Mouse (Mus musculus) megakaryocyte, embryonic 14.5 days (primary cell): ENCODE results near the gene Ndel1.

Experiments used
- FLI1 ChIP-seq: IDR thresholded peaks from 2 replicates; pipeline ENCODE4 v1.6.1; 2012; ENCODE audit warnings: low read length, inconsistent platforms, mixed read lengths
- GATA1 ChIP-seq: IDR thresholded peaks from 3 replicates; pipeline ENCODE4 v1.6.1; 2012; ENCODE audit warnings: mixed read lengths, low read length, inconsistent platforms, borderline replicate concordance

DNA sequence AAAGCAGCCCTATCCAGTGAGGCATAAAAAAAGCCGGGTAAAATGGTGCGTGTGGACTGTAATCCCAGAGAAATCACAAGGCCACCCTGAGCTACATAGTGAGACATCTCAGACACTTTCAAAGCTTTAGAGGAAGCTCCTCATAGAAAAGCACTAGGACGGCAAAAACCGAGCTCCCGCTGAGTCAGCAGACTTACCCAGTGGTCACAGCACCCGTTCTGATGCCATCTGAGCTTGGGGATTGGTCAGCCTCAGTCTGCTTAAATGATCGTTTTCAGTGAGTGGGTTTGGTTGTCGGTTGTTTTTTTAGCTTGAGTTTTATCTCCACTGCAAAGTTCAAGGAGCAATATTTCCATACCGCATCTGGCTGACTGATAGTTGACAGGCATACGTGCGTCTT lies 93.7 kb downstream of the Ndel1 start:
- TF ChIP-seq GATA1 (no peak), FLI1 (no peak)
